Mouse (Mus musculus) hindbrain, embryonic 16.5 days (tissue): ENCODE measurements around the gene Sqstm1. TPM values are rescaled to one million over a fixed set of nuclear protein-coding genes. Genes with fewer than 3 reads are reported as not detected.

ENCODE experiments used
- ATAC-seq: fragments of 200-750 bp; cut with Nextera tagmentation; 2 replicates; pipeline ENCODE4 v1.8.0; 2017; ENCODE audit warnings: moderate TSS enrichment, moderate library complexity
- H3K27ac ChIP-seq: fragments of 300-500 bp; sonication (generic); 2 replicates; pipeline ENCODE4 v1.5.1; 2014; ENCODE audit warnings: low read depth, mild to moderate bottlenecking, control low read depth, low read length, moderate library complexity
- H3K27me3 ChIP-seq: fragments of 300-500 bp; sonication (generic); replicated peaks from 2 replicates; pipeline ENCODE4 v1.6.1; 2014; ENCODE audit warnings: low read length; ENCODE audit not compliant: control insufficient read depth, insufficient read depth
- H3K36me3 ChIP-seq: fragments of 300-500 bp; sonication (generic); 2 replicates; pipeline ENCODE4 v1.6.1; 2014; ENCODE audit warnings: mild to moderate bottlenecking, low read length, moderate library complexity, mixed read lengths; ENCODE audit not compliant: control insufficient read depth, insufficient read depth
- H3K4me1 ChIP-seq: fragments of 300-500 bp; sonication (generic); 2 replicates; pipeline ENCODE4 v1.6.1; 2014; ENCODE audit warnings: low read depth, low read length; ENCODE audit not compliant: control insufficient read depth, insufficient read depth
- H3K4me2 ChIP-seq: fragments of 300-500 bp; sonication (generic); 2 replicates; pipeline ENCODE4 v1.6.1; 2014; ENCODE audit warnings: mild to moderate bottlenecking, low read length, control low read depth, moderate library complexity
- H3K4me3 ChIP-seq: fragments of 300-500 bp; sonication (generic); 2 replicates; pipeline ENCODE4 v1.5.1; 2014; ENCODE audit warnings: mild to moderate bottlenecking, low read length, control low read depth, moderate library complexity
- H3K9ac ChIP-seq: fragments of 300-500 bp; sonication (generic); 2 replicates; pipeline ENCODE4 v1.6.1; 2014; ENCODE audit warnings: low read depth, mild to moderate bottlenecking, control low read depth, low read length, moderate library complexity
- H3K9me3 ChIP-seq: fragments of 300-500 bp; sonication (generic); 2 replicates; pipeline ENCODE4 v1.6.1; 2014; ENCODE audit warnings: mild to moderate bottlenecking, low read length, moderate library complexity; ENCODE audit not compliant: control insufficient read depth
- WGBS: fragments of 180-500 bp; shearing (Covaris S2); extraction: QIAGEN DNeasy Blood & Tissue Kit; methylation state at CpG from one replicate; pipeline ENCODE4 v1.1.7; 2014; 5-methylcytosine and 5-hydroxymethylcytosine counted together
- microRNA-seq: library from miRNA; unstranded; fragments of <30 nt; microRNA quantifications from one replicate; pipeline ENCODE4, GENCODE M21; 2017
- polyA plus RNA-seq: library from polyadenylated mRNA; unstranded; fragments of >200 nt; fragmentation: Nextera tagmentation; extraction: Ambion mirVana; gene quantifications from 2 replicates; pipeline ENCODE4 v1.2.1, GENCODE M21; 2015

Sqstm1 gene
- polyA plus RNA-seq, 1 experiment from 2014 or later = 480 TPM

DNA sequence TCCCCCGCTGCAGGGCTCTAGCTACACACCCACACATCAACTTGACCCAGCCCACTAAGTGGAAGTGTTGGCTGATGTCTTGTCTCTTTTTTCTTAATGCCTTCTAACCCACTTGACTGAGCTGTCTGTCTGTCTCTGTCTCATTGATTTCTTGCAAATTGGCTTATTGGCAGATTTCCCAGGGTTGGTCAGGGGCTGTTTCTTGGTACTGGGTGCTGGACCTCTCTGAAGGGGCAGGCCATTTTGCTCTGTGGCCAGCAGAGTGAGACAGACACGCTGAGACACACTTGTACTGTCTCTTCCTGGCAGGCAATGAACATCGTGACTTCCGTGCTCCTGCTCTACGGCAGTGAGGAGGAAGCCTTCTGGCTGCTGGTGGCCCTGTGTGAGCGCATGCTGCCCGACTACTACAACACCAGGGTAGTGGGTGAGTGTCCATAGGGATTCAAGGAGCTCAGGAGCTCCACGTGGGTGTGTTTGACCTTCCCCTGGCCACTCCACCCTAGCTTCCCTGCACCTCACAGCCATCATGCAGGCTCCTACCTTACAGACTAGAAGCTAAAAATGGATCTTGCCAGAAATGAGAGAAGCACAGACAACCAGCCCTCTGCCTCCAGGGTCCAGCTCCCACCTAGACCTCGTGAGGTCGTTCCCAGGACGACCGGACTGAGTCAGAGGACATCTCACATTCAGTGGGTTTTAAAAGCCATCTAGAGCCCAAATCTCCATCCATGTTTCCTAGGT is 55.7 kb downstream of the Sqstm1 start:
- no peaks in the 10 kb centered on the region for H3K9me3 ChIP-seq
- H3K27me3 ChIP-seq = no peaks in the 10 kb centered on the region
- no peak overlapping the region for H3K4me3 ChIP-seq
- H3K27ac ChIP-seq = no peak overlapping the region
- no peak overlapping the region for H3K9ac ChIP-seq
- no peak overlapping the region for H3K4me2 ChIP-seq
- peaks cover 70% of the 10 kb centered on the region for H3K36me3 ChIP-seq
- no peak for ATAC-seq
- H3K4me1 ChIP-seq = no peaks in the 10 kb centered on the region
- 85% methylated on average over 12 of the region's 12 CpGs for WGBS

- no peak overlapping the region for H3K4me3 ChIP-seq
- H3K9me3 ChIP-seq = no peaks in the 10 kb centered on the region
- H3K4me1 ChIP-seq = no peaks in the 10 kb centered on the region
- no peak overlapping the region for H3K27ac ChIP-seq
- WGBS = 67% methylated on average over 9 of the region's 9 CpGs
- H3K4me2 ChIP-seq = no peak overlapping the region
- ATAC-seq = no peak
- H3K36me3 ChIP-seq = peaks cover 76% of the 10 kb centered on the region
- H3K9ac ChIP-seq = no peak overlapping the region
- no peaks in the 10 kb centered on the region for H3K27me3 ChIP-seq
These were observed 56.5 kb downstream of the Sqstm1 start for GRCm38 (mm10) chr11:50154166-50154565.

GRCm38 (mm10) chr11:50151374-50151773 is 59.3 kb downstream of the Sqstm1 start:
- no peaks in the 10 kb centered on the region for H3K9me3 ChIP-seq
- H3K9ac ChIP-seq = no peak overlapping the region
- no peak overlapping the region for H3K4me3 ChIP-seq
- no peak for ATAC-seq
- H3K27me3 ChIP-seq = no peaks in the 10 kb centered on the region
- 80% methylated on average over 3 of the region's 3 CpGs for WGBS
- no peak overlapping the region for H3K4me2 ChIP-seq
- no peak overlapping the region for H3K27ac ChIP-seq
- no peaks in the 10 kb centered on the region for H3K4me1 ChIP-seq
- H3K36me3 ChIP-seq = peaks cover 61% of the 10 kb centered on the region

- Histone ChIP-seq H3K4me1 (no peaks in the 10 kb centered on the region), H3K4me3 (no peak overlapping the region), H3K27ac (no peak overlapping the region), H3K4me2 (no peak overlapping the region), H3K9ac (no peak overlapping the region), H3K27me3 (no peaks in the 10 kb centered on the region), H3K9me3 (no peaks in the 10 kb centered on the region), H3K36me3 (peaks cover 70% of the 10 kb centered on the region)
- no peak for ATAC-seq
- WGBS = 88% methylated on average over 9 of the region's 9 CpGs
These were observed 61.0 kb downstream of the Sqstm1 start for GRCm38 (mm10) chr11:50149603-50150150.

Small RNAs within 50 kb of the gene (microRNA-seq; reads per million reads assigned to microRNA genes)
- gene Mir6919 = 1.2 reads per million

Other genes with a start within 250 kb of the Sqstm1 start
- gene Rnf130, start 185.5 kb downstream of the Sqstm1 start, polyA plus RNA-seq = 32.6 and 46.6 TPM in 2 replicates
- 36.0 and 41.9 TPM in 2 replicates for gene Tbc1d9b, start 79.4 kb downstream of the Sqstm1 start, polyA plus RNA-seq
- 33.2 and 39.1 TPM in 2 replicates for gene Mrnip, start 36.4 kb downstream of the Sqstm1 start, polyA plus RNA-seq
- 15.6 and 30.9 TPM in 2 replicates for gene Mgat4b, start 63 bp upstream of the Sqstm1 start, polyA plus RNA-seq
- gene Ltc4s, start 27.8 kb upstream of the Sqstm1 start, polyA plus RNA-seq = 2.2 and 3.4 TPM in 2 replicates
- 1.9 and 2.3 TPM in 2 replicates for gene Maml1, start 81.5 kb upstream of the Sqstm1 start, polyA plus RNA-seq
- gene Canx, start 114.8 kb upstream of the Sqstm1 start, polyA plus RNA-seq = 303 and 304 TPM in 2 replicates
- 0.86 and 2.6 TPM in 2 replicates for gene Cby3, start 143.6 kb upstream of the Sqstm1 start, polyA plus RNA-seq
- 384 and 414 TPM in 2 replicates for gene Hnrnph1, start 166.2 kb upstream of the Sqstm1 start, polyA plus RNA-seq
- 23.5 and 25.1 TPM in 2 replicates for gene Rufy1, start 220.3 kb upstream of the Sqstm1 start, polyA plus RNA-seq